Mouse (Mus musculus) limb, embryonic 11.5 days (tissue): Measurements from ENCODE around the gene Pagr1a. TPM values are rescaled to one million over a fixed set of nuclear protein-coding genes. Genes with fewer than 3 reads are reported as not detected.

ENCODE experiments used
- ATAC-seq: fragments of 200-750 bp; cut with Nextera tagmentation; 2 replicates; pipeline ENCODE4 v1.8.0; 2017; ENCODE audit warnings: low read depth; ENCODE audit not compliant: insufficient number of reproducible peaks, low FRiP score, low TSS enrichment
- DNase-seq: peaks from one replicate; pipeline ENCODE4 v3.0.0-alpha.2; 2015; ENCODE audit warnings: low spot score
- H3K27ac ChIP-seq: fragments of 300-500 bp; sonication (generic); replicated peaks from 2 replicates; pipeline ENCODE4 v1.5.1; 2014; ENCODE audit warnings: low read depth, mild to moderate bottlenecking, low read length
- H3K27me3 ChIP-seq: fragments of 300-500 bp; sonication (generic); 2 replicates; pipeline ENCODE4 v1.6.1; 2014; ENCODE audit warnings: mild to moderate bottlenecking, low read length, mixed read lengths; ENCODE audit not compliant: control insufficient read depth, insufficient read depth
- H3K36me3 ChIP-seq: fragments of 300-500 bp; sonication (generic); 2 replicates; pipeline ENCODE4 v1.6.1; 2014; ENCODE audit warnings: mild to moderate bottlenecking, low read length, moderate library complexity, mixed read lengths; ENCODE audit not compliant: control insufficient read depth, insufficient read depth
- H3K4me1 ChIP-seq: fragments of 300-500 bp; sonication (generic); 2 replicates; pipeline ENCODE4 v1.6.1; 2014; ENCODE audit warnings: low read length, mixed read lengths; ENCODE audit not compliant: control insufficient read depth, insufficient read depth
- H3K4me2 ChIP-seq: fragments of 300-500 bp; sonication (generic); 2 replicates; pipeline ENCODE4 v1.6.1; 2014; ENCODE audit warnings: low read depth, mild to moderate bottlenecking, moderate library complexity; ENCODE audit not compliant: severe bottlenecking
- H3K4me3 ChIP-seq: fragments of 300-500 bp; sonication (generic); 2 replicates; pipeline ENCODE4 v1.5.1; 2014; ENCODE audit warnings: low read depth, low read length
- H3K9ac ChIP-seq: fragments of 300-500 bp; sonication (generic); 2 replicates; pipeline ENCODE4 v1.6.1; 2014; ENCODE audit warnings: mild to moderate bottlenecking, low read length
- H3K9me3 ChIP-seq: fragments of 300-500 bp; sonication (generic); 2 replicates; pipeline ENCODE4 v1.6.1; 2016; ENCODE audit warnings: low read length; ENCODE audit not compliant: control insufficient read depth
- WGBS: fragments of 180-500 bp; shearing (Covaris S2); extraction: QIAGEN DNeasy Blood & Tissue Kit; methylation state at CpG from one replicate; pipeline ENCODE4 v1.1.7; 2014; 5-methylcytosine and 5-hydroxymethylcytosine counted together
- polyA plus RNA-seq: library from polyadenylated mRNA; unstranded; fragments of >200 nt; fragmentation: Nextera tagmentation; extraction: Ambion mirVana; gene quantifications from 2 replicates; pipeline ENCODE4 v1.2.1, GENCODE M21; 2014

Gene Pagr1a
- polyA plus RNA-seq, 1 experiment from 2014 or later: 59.5 TPM

GRCm38 (mm10) chr7:127011717-127012116, 5.4 kb downstream of the Pagr1a start:
- H3K4me2 ChIP-seq: no peak overlapping the region
- H3K9ac ChIP-seq: no peak overlapping the region
- H3K27me3 ChIP-seq: no peaks in the 10 kb centered on the region
- no peaks in the 10 kb centered on the region for H3K9me3 ChIP-seq
- DNase-seq (no peak), ATAC-seq (no peak)
- WGBS: 83% methylated on average over 2 of the region's 2 CpGs
- peaks cover 4% of the 10 kb centered on the region; the same call in 1 of the 2 replicates for H3K36me3 ChIP-seq
- no peak overlapping the region for H3K4me3 ChIP-seq
- no peak overlapping the region for H3K27ac ChIP-seq
- peaks cover 16% of the 10 kb centered on the region; the same call in 1 of the 2 replicates for H3K4me1 ChIP-seq

GRCm38 (mm10) chr7:127011051-127011450, 6.1 kb downstream of the Pagr1a start:
- H3K4me2 ChIP-seq: no peak overlapping the region
- DNase-seq (no peak), ATAC-seq (no peak)
- no peak overlapping the region for H3K27ac ChIP-seq
- H3K4me3 ChIP-seq: no peak overlapping the region
- H3K9ac ChIP-seq: no peak overlapping the region
- WGBS: 96% methylated on average over 2 of the region's 2 CpGs
- no peaks in the 10 kb centered on the region for H3K9me3 ChIP-seq
- H3K27me3 ChIP-seq: no peaks in the 10 kb centered on the region
- H3K36me3 ChIP-seq: peaks cover 4% of the 10 kb centered on the region; the same call in 1 of the 2 replicates
- peaks cover 16% of the 10 kb centered on the region; the same call in 1 of the 2 replicates for H3K4me1 ChIP-seq

DNA sequence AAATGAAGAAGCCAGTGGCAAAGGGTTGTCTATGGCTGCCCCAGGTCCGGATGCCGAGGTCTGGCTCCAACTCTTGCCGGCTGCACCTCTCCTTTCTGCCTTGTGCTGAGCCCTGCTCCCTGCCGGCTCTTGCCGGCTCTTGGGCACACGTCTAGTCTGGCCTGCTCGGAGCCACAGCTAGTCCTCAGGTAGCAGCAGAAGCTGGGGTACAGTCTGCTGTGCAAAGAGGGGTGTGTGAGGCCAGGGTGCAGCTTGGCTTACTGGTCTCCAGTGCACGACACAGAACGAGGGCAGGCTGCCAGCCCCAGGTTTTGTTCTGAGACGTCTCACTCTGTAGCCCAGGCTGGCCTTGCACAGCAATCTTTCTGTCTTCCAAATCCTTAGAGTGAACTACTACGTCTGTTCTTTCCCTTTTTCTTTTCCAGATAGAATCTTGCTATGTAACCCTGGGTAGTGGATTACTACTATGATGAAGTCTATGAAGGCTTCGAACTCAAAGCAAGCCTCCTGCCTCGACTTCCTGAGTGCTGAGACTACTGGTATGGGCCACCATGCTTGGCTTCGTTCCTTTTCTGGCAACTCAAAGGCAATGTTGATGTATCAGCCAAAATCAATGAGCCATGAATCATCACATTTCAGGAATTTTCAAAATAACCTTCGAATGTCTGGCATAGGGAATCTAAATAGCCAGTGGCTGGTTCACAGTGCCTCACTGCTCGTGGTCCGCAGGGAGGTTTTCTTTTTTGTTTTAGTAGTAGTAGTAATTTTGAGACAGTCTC, 7.7 kb downstream of the Pagr1a start:
- WGBS: 89% methylated on average over 17 of the region's 17 CpGs
- Histone ChIP-seq H3K9ac (no peak overlapping the region), H3K4me1 (peaks cover 2% of the 10 kb centered on the region; the same call in 1 of the 2 replicates), H3K4me3 (no peak overlapping the region), H3K36me3 (no peaks in the 10 kb centered on the region), H3K27me3 (no peaks in the 10 kb centered on the region), H3K27ac (no peak overlapping the region), H3K4me2 (no peak overlapping the region), H3K9me3 (no peaks in the 10 kb centered on the region)
- no peak for DNase-seq
- ATAC-seq: no peak

GRCm38 (mm10) chr7:127008239-127009019, 8.7 kb downstream of the Pagr1a start:
- H3K9ac ChIP-seq: no peak overlapping the region
- no peaks in the 10 kb centered on the region for H3K36me3 ChIP-seq
- ATAC-seq: no peak
- no peaks in the 10 kb centered on the region for H3K9me3 ChIP-seq
- H3K4me1 ChIP-seq: no peaks in the 10 kb centered on the region
- no peak overlapping the region for H3K4me2 ChIP-seq
- no peak for DNase-seq
- H3K4me3 ChIP-seq: no peak overlapping the region
- H3K27ac ChIP-seq: no peak overlapping the region
- 70% methylated on average over 9 of the region's 9 CpGs for WGBS
- no peaks in the 10 kb centered on the region for H3K27me3 ChIP-seq

DNA sequence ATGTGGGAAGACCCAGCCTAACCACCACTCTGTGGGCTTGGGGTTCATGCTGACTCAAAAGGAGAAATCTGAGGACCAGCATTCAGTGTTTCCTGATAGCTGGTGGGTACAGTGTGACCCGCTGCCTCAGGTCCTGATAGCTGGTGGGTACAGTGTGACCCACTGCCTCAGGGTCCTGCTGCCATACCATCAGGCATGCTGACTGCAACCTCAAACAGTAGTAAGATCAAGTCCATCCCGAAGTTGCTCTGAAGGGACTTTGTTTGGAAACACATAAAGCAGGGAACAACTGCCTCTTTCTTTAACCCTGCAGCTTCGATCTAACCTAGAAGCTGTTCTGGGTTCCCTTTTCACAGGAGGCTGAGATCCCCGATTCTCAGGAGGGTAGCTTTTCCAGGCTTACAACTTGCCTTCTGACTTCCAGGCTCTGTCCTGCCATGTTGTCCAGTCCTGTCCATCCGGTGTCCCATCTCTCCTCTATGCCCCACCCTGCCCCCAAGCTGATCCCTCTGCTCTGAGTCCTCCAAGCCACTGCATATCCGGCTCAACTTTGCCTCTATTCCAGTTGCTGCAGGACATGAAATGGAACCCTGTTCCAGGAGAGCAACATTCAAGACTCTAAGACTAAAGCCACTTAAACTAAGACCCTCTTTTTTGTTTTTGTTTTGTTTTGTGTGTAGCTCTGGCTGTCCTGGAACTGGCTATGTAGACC, 9.7 kb downstream of the Pagr1a start:
- H3K9ac ChIP-seq: no peak overlapping the region
- 87% methylated on average over 6 of the region's 6 CpGs for WGBS
- H3K4me1 ChIP-seq: no peaks in the 10 kb centered on the region
- no peaks in the 10 kb centered on the region for H3K36me3 ChIP-seq
- no peak for ATAC-seq
- no peaks in the 10 kb centered on the region for H3K9me3 ChIP-seq
- no peak overlapping the region for H3K27ac ChIP-seq
- H3K27me3 ChIP-seq: no peaks in the 10 kb centered on the region
- no peak overlapping the region for H3K4me3 ChIP-seq
- no peak for DNase-seq
- H3K4me2 ChIP-seq: no peak overlapping the region

DNA sequence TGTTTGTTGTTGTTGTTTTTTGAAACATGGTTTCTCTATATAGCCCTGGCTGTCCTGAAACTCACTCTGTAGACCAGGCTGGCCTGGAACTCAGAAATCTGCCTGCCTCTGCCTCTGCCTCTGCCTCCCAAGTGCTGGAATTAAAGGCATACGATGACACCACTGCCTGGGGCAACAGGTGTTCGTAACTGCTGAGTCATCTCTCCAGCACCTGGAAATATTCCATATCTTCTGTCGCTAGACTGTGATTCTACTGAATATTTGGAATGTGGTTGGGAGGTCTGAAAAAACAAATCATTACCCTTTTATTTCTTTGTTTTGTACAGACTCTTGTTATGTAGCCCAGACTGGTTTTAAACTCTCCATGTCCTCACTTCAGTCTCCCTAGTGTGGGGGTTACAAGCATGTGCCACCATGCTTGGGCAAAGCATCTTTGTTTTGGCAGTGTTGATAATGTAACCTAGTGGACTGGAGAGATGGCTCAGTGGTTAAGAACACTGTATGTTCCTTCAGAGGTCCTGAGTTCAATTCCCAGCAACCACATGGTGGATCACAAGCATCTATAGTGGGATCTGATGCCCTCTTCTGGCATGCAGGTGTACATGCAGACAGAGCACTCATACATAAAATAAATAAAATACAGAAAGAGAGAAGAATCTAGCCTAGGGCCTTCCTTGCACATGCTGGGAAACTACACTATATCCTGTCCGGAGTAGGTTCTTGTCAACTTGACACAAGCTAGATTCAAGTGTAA, 12.9 kb downstream of the Pagr1a start:
- Histone ChIP-seq H3K27ac (no peak overlapping the region), H3K36me3 (no peaks in the 10 kb centered on the region), H3K4me2 (no peak overlapping the region), H3K9me3 (no peaks in the 10 kb centered on the region), H3K4me3 (no peak overlapping the region), H3K27me3 (no peaks in the 10 kb centered on the region), H3K9ac (no peak overlapping the region), H3K4me1 (no peaks in the 10 kb centered on the region)
- DNase-seq (no peak), ATAC-seq (no peak)
- WGBS: 89% methylated on average over 4 of the region's 4 CpGs

DNA sequence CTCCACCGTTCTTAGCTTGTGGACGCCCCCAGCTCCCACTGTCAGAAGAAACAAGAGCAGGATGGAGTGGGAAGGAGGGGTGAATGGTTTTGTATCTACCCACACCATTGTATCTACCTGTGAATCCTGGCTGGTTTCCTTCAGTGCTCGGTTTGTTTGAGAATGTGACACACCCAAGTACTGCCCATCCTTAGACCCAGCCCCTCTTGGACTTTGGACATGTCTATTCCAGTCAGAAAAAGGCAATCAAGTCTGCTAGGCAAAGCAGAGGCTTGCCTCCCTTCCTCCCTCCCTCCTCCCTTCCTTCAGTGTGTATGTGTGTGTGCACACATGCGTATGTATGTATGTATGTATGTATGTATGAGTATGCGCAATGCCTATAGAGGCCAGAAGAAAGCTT, 13.5 kb downstream of the Pagr1a start:
- Histone ChIP-seq H3K36me3 (no peaks in the 10 kb centered on the region), H3K4me3 (no peak overlapping the region), H3K4me2 (no peak overlapping the region), H3K27me3 (no peaks in the 10 kb centered on the region), H3K27ac (no peak overlapping the region), H3K4me1 (no peaks in the 10 kb centered on the region), H3K9ac (no peak overlapping the region), H3K9me3 (no peaks in the 10 kb centered on the region)
- DNase-seq (no peak), ATAC-seq (no peak)
- 95% methylated on average over 5 of the region's 5 CpGs for WGBS

GRCm38 (mm10) chr7:126999568-126999967, 17.6 kb downstream of the Pagr1a start:
- H3K36me3 ChIP-seq: no peaks in the 10 kb centered on the region; the same call in 1 of the 2 replicates
- H3K27me3 ChIP-seq: no peaks in the 10 kb centered on the region
- no peak for DNase-seq
- no peak overlapping the region for H3K4me2 ChIP-seq
- no peak overlapping the region for H3K27ac ChIP-seq
- H3K9me3 ChIP-seq: no peaks in the 10 kb centered on the region
- ATAC-seq: no peak
- 77% methylated on average over 10 of the region's 10 CpGs for WGBS
- no peaks in the 10 kb centered on the region for H3K4me1 ChIP-seq
- no peak overlapping the region for H3K9ac ChIP-seq
- H3K4me3 ChIP-seq: no peak overlapping the region
